Mouse (Mus musculus): ENCODE results near the gene Mcf2l.

DNA sequence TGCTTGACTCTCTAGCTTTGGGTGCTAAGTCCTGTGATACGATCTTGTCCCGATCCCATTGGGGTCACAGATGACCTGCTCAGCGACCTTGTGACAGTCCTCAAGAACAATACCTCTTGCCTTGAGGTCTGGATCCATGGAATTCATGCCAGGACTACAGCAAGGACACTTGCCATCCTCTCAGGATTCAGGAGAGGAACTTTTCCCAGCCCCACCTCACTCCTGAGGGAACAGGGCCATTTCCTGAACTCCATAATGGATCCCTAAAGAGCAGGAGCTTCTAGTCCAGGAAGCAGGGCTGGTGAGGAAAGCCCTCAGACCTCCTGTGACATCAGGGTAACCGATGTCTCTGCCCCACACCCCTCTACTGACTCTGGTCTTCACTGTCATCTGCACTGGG lies 34.1 kb downstream of the Mcf2l start:
- TF ChIP-seq GATA1 (IDR thresholded peaks at IDR 0.05; ENCODE audit: borderline replicate concordance, low read length), result no peak
- no peak for TF ChIP-seq FLI1 (IDR thresholded peaks at IDR 0.05; ENCODE audit: low read length)

Measured in megakaryocyte, embryonic 14.5 days (primary cell).